ENCODE assay signal across 8 mouse cellular contexts in the genomic region with DNA sequence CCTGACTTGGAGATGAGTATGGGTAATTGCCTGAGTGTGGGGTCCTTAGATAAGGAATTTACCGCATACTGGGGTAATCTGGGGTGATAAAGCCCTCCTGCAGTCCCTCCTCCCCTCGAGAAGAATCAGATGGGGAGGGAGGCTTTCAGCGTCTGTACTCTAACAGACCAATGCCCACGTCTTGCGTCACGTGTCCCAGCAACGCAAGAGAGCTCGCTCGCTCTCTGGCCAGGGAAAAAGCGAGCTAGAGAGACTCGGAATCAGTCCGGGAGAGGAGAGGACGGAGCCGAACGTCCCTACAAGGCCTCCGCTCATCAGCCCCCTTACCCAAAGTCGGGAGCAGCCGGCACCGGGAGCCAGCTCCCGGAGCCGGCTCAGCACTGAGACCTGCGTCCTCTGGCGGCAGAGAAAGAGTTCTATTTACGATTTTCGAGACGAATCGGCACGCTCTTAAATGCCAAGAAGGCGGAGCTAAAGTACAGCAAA. TPM values are rescaled to one million over a fixed set of nuclear protein-coding genes. Genes with fewer than 3 reads are reported as not detected.
A peak's percentile ranks its signal among the peaks of the same experiment; 100 is the strongest.
DNase-seq lines count a peak whose midpoint lies in the region; ATAC-seq lines count a peak whose summit lies in the region.

No protein-coding gene starts in this region.

- peak overlapping the region; percentile 27 for H3K4me2 ChIP-seq in forebrain, embryonic 15.5 days (replicated peaks)
- H3K4me2 ChIP-seq in kidney, embryonic 15.5 days, result peak overlapping the region; percentile 47

- peaks cover 39% of the 10 kb centered on the region for H3K27me3 ChIP-seq in forebrain, embryonic 15.5 days
- H3K27me3 ChIP-seq in kidney, embryonic 15.5 days, result peaks cover 49% of the 10 kb centered on the region

- H3K4me3 ChIP-seq in forebrain, embryonic 15.5 days, result peak overlapping the region; percentile 22
- peak overlapping the region; percentile 66 for H3K4me3 ChIP-seq in kidney, embryonic 15.5 days (replicated peaks)

- H3K9me3 ChIP-seq in forebrain, embryonic 15.5 days, result peaks cover 9% of the 10 kb centered on the region
- H3K9me3 ChIP-seq in kidney, embryonic 15.5 days (replicated peaks), result peaks cover 58% of the 10 kb centered on the region

- no peaks in the 10 kb centered on the region for H3K36me3 ChIP-seq in forebrain, embryonic 15.5 days
- peaks cover 19% of the 10 kb centered on the region for H3K36me3 ChIP-seq in kidney, embryonic 15.5 days

- no peak for ATAC-seq in forebrain, embryonic 15.5 days (replicated peaks)
- ATAC-seq in kidney, embryonic 15.5 days (replicated peaks; ENCODE audit: low FRiP score), result no peak
- ATAC-seq in megakaryocyte progenitor cell, adult 5-6 weeks (replicated peaks; ENCODE audit: poor library complexity), result peak; percentile 60

- H3K27ac ChIP-seq in forebrain, embryonic 15.5 days (replicated peaks), result no peak overlapping the region
- H3K27ac ChIP-seq in kidney, embryonic 15.5 days, result no peak overlapping the region

- 43% methylated on average over 29 of the region's 29 CpGs for WGBS in forebrain, embryonic 15.5 days
- 49% methylated on average over 29 of the region's 29 CpGs for WGBS in kidney, embryonic 15.5 days

- H3K4me1 ChIP-seq in forebrain, embryonic 15.5 days, result peaks cover 51% of the 10 kb centered on the region
- peaks cover 56% of the 10 kb centered on the region for H3K4me1 ChIP-seq in kidney, embryonic 15.5 days

- no peak overlapping the region for H3K9ac ChIP-seq in forebrain, embryonic 15.5 days (replicated peaks)
- no peak overlapping the region for H3K9ac ChIP-seq in kidney, embryonic 15.5 days

- DNase-seq in embryo, embryonic 10 days (ENCODE audit: low spot score), result peak; percentile 77
- DNase-seq in embryo, embryonic 9.5 days (ENCODE audit: extremely low spot score), result no peak
- peak; percentile 57 for DNase-seq in MN1 (ENCODE audit: low spot score)
- peak; percentile 47 for DNase-seq in thymus, postnatal 0 days (ENCODE audit: low spot score)
- DNase-seq in layer of hippocampus, postnatal 36 days, result no peak

RNA-seq across cellular contexts. Expression of gene Gnas, which starts 13.0 kb away (rescaled TPM):
- 1,144 and 1,250 TPM in 2 replicates for polyA plus RNA-seq in forebrain, embryonic 15.5 days (2015; fragmentation: Nextera tagmentation; extraction: Ambion mirVana)
- 1,546 and 1,642 TPM in 2 replicates for polyA plus RNA-seq in kidney, embryonic 15.5 days (2015; fragmentation: Nextera tagmentation; extraction: Ambion mirVana)
- 564 and 566 TPM in 2 replicates for total RNA-seq in megakaryocyte progenitor cell, adult 5-6 weeks (2015)
- 218 and 221 TPM in 2 replicates for total RNA-seq in megakaryocyte progenitor cell, adult 5-6 weeks (2017)
- 679 TPM in 2 replicates for polyA plus RNA-seq in thymus, postnatal 0 days (2015; fragmentation: Nextera tagmentation; extraction: Ambion mirVana)
- total RNA-seq in layer of hippocampus, postnatal 36 days (2021), result 1,000 to 10,000 TPM; 1,740 to 1,859 TPM

RNA-seq across cellular contexts. Expression of gene Gm20721, which starts 49.4 kb away (rescaled TPM):
- polyA plus RNA-seq in forebrain, embryonic 15.5 days (2015; fragmentation: Nextera tagmentation; extraction: Ambion mirVana), result 6.7 and 7.5 TPM in 2 replicates
- 13.1 and 15.7 TPM in 2 replicates for polyA plus RNA-seq in kidney, embryonic 15.5 days (2015; fragmentation: Nextera tagmentation; extraction: Ambion mirVana)
- 0.12 TPM in 1 of 2 replicates, not detected in the other for total RNA-seq in megakaryocyte progenitor cell, adult 5-6 weeks (2015)
- 3.1 and 3.3 TPM in 2 replicates for total RNA-seq in megakaryocyte progenitor cell, adult 5-6 weeks (2017)
- 4.1 and 5.4 TPM in 2 replicates for polyA plus RNA-seq in thymus, postnatal 0 days (2015; fragmentation: Nextera tagmentation; extraction: Ambion mirVana)
- total RNA-seq in layer of hippocampus, postnatal 36 days (2021), result 1 to 10 TPM; 1.7 to 2.7 TPM

Comparison
In these comparisons a context has a peak if more than half of its experiments do, and no peak if none do; other contexts are left out.
1. DNase-seq: peak in embryo, embryonic 10 days (single experiment), MN1 (single experiment) and thymus, postnatal 0 days (single experiment); none in embryo, embryonic 9.5 days (single experiment) and layer of hippocampus, postnatal 36 days (0 of 2).